Mouse (Mus musculus) layer of hippocampus, adult 11-12 months (tissue): ENCODE measurements at regions not wholly inside any gene's neighbourhood (a gene's known extent, or its start where the extent isn't known, plus 50 kb on each side); places are given as distances from the start of the nearest gene placed in this dataset.
A peak's percentile ranks its signal among the peaks of the same experiment; 100 is the strongest.

Source experiments
- DNase-seq: peaks from one replicate; pipeline ENCODE4 v3.0.0; 2022; ENCODE audit warnings: low spot score

GRCm38 (mm10) chr10:118501571-118501970 is 60.7 kb downstream of the Ifng start:
- DNase-seq, result no peak

- peak; percentile 7 for DNase-seq
These were observed 64.0 kb downstream of the Ifng start for GRCm38 (mm10) chr10:118504811-118505210.

GRCm38 (mm10) chr10:118506154-118506553 is 65.3 kb downstream of the Ifng start:
- DNase-seq, result no peak

GRCm38 (mm10) chr10:118507630-118508029 is 66.8 kb downstream of the Ifng start:
- peak; percentile 24 for DNase-seq

- no peak for DNase-seq
These were observed 76.0 kb downstream of the Ifng start for GRCm38 (mm10) chr10:118516839-118517238.

- no peak for DNase-seq
These were observed 77.1 kb downstream of the Ifng start for GRCm38 (mm10) chr10:118517995-118518394.

GRCm38 (mm10) chr10:118545966-118546365 is 105.1 kb downstream of the Ifng start:
- DNase-seq, result peak; percentile 13

- DNase-seq, result no peak
These were observed 109.4 kb downstream of the Ifng start for GRCm38 (mm10) chr10:118550201-118550600.

GRCm38 (mm10) chr10:118558848-118559247 is 118.0 kb downstream of the Ifng start:
- DNase-seq, result no peak

GRCm38 (mm10) chr10:118564041-118564440 is 123.2 kb downstream of the Ifng start:
- DNase-seq, result no peak

- peak; percentile 33 for DNase-seq
These were observed 123.9 kb downstream of the Ifng start for GRCm38 (mm10) chr10:118564528-118565268.

GRCm38 (mm10) chr10:118568617-118569016 is 127.8 kb downstream of the Ifng start:
- DNase-seq, result no peak

GRCm38 (mm10) chr10:118569424-118569823 is 128.6 kb downstream of the Ifng start:
- DNase-seq, result no peak

GRCm38 (mm10) chr10:118573247-118573646 is 132.4 kb downstream of the Ifng start:
- no peak for DNase-seq

GRCm38 (mm10) chr10:118575570-118575969 is 134.7 kb downstream of the Ifng start:
- DNase-seq, result no peak

GRCm38 (mm10) chr10:118581376-118581775 is 140.5 kb downstream of the Ifng start:
- DNase-seq, result no peak

- no peak for DNase-seq
These were observed 145.0 kb downstream of the Ifng start for GRCm38 (mm10) chr10:118585821-118586220.

GRCm38 (mm10) chr10:118588198-118588597 is 147.4 kb downstream of the Ifng start:
- DNase-seq, result no peak

- DNase-seq, result peak; percentile 91
These were observed 152.0 kb downstream of the Ifng start for GRCm38 (mm10) chr10:118592648-118593368.

- DNase-seq, result no peak
These were observed 155.4 kb downstream of the Ifng start for GRCm38 (mm10) chr10:118596206-118596605.

- no peak for DNase-seq
These were observed 157.7 kb downstream of the Ifng start for GRCm38 (mm10) chr10:118598497-118598896.

GRCm38 (mm10) chr10:118599197-118599596 is 158.4 kb downstream of the Ifng start:
- DNase-seq, result no peak

GRCm38 (mm10) chr10:118599610-118600009 is 158.8 kb downstream of the Ifng start:
- DNase-seq, result no peak
